Mouse (Mus musculus) ES-Bruce4 (cell line): ENCODE results near the gene Slc9a4. TPM values are rescaled to one million over a fixed set of nuclear protein-coding genes. Genes with fewer than 3 reads are reported as not detected.

Experiments
- H3K27ac ChIP-seq: 2 replicates; pipeline ENCODE4 v1.5.1; 2012; ENCODE audit warnings: low read length, inconsistent platforms; ENCODE audit not compliant: insufficient read depth
- H3K27me3 ChIP-seq: 2 replicates; pipeline ENCODE4 v1.6.1; 2012; ENCODE audit warnings: mild to moderate bottlenecking, low read length, inconsistent platforms; ENCODE audit not compliant: control insufficient read depth, poor library complexity, insufficient read depth, severe bottlenecking
- H3K36me3 ChIP-seq: 2 replicates; pipeline ENCODE4 v1.6.1; 2012; ENCODE audit warnings: inconsistent platforms, mild to moderate bottlenecking, low read length, moderate library complexity; ENCODE audit not compliant: control insufficient read depth, poor library complexity, insufficient read depth, severe bottlenecking
- H3K4me1 ChIP-seq: one replicate; pipeline ENCODE4 v1.8.1; 2011; ENCODE audit warnings: low read length; ENCODE audit not compliant: control insufficient read depth, insufficient read depth
- H3K4me3 ChIP-seq: 2 replicates; pipeline ENCODE4 v1.5.1; 2011; ENCODE audit warnings: low read depth, mild to moderate bottlenecking, low read length
- H3K9ac ChIP-seq: 2 replicates; pipeline ENCODE4 v1.6.1; 2012; ENCODE audit warnings: low read depth, mild to moderate bottlenecking, inconsistent platforms; ENCODE audit not compliant: poor library complexity, severe bottlenecking
- H3K9me3 ChIP-seq: replicated peaks from 2 replicates; pipeline ENCODE4 v1.6.1; 2012; ENCODE audit warnings: mild to moderate bottlenecking, low read length, inconsistent platforms; ENCODE audit not compliant: control insufficient read depth, poor library complexity, insufficient read depth, severe bottlenecking
- CTCF ChIP-seq: IDR thresholded peaks from one replicate; pipeline ENCODE4 v1.8.1; 2011; ENCODE audit warnings: low read depth, low read length
- EP300 ChIP-seq: IDR thresholded peaks from 2 replicates; pipeline ENCODE4 v1.6.1; 2011; ENCODE audit warnings: low read depth, low read length; ENCODE audit not compliant: insufficient read depth
- POLR2A ChIP-seq: IDR thresholded peaks from one replicate; pipeline ENCODE4 v1.8.1; 2011; ENCODE audit warnings: low read length; ENCODE audit not compliant: insufficient read depth
- polyA plus RNA-seq: library from polyadenylated mRNA; stranded (reverse); fragments of >200 nt; gene quantifications from 2 replicates; pipeline ENCODE4 v1.2.4, GENCODE M21; 2011; ENCODE audit warnings: low read depth; ENCODE audit not compliant: missing spikeins, insufficient read depth, insufficient read length

Slc9a4 gene
- polyA plus RNA-seq, 1 experiment = not detected

GRCm38 (mm10) chr1:40626954-40627353 lies 47.1 kb downstream of the Slc9a4 start:
- no peak for TF ChIP-seq EP300
- TF ChIP-seq POLR2A = no peak
- no peak for TF ChIP-seq CTCF
- Histone ChIP-seq H3K4me3 (no peak overlapping the region), H3K27ac (no peak overlapping the region), H3K27me3 (no peaks in the 10 kb centered on the region), H3K9ac (no peak overlapping the region), H3K4me1 (no peaks in the 10 kb centered on the region), H3K36me3 (no peaks in the 10 kb centered on the region), H3K9me3 (no peaks in the 10 kb centered on the region)

DNA sequence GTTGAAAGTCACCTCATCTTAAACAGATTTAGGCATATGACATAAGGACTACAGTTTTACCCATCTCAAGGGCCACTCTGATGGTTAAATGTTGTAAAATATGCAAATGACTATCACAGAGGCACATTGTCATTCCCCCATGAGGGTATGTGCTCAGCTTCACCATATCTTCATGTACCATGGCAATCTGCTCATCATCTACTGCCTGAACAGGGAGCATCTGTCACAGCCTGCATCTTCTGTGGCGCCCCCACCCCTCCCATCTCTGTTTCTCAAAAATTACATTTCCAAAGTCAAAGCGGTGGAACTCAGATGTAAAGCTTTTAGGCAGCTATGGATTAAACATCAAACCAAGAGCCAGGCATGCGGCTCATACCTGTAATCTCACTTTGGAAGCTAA lies 48.6 kb downstream of the Slc9a4 start:
- H3K36me3 ChIP-seq = no peaks in the 10 kb centered on the region
- no peaks in the 10 kb centered on the region for H3K4me1 ChIP-seq
- no peaks in the 10 kb centered on the region for H3K9me3 ChIP-seq
- TF ChIP-seq CTCF (no peak), POLR2A (no peak), EP300 (no peak)
- H3K9ac ChIP-seq = no peak overlapping the region
- H3K27ac ChIP-seq = no peak overlapping the region
- no peak overlapping the region for H3K4me3 ChIP-seq
- H3K27me3 ChIP-seq = no peaks in the 10 kb centered on the region

DNA sequence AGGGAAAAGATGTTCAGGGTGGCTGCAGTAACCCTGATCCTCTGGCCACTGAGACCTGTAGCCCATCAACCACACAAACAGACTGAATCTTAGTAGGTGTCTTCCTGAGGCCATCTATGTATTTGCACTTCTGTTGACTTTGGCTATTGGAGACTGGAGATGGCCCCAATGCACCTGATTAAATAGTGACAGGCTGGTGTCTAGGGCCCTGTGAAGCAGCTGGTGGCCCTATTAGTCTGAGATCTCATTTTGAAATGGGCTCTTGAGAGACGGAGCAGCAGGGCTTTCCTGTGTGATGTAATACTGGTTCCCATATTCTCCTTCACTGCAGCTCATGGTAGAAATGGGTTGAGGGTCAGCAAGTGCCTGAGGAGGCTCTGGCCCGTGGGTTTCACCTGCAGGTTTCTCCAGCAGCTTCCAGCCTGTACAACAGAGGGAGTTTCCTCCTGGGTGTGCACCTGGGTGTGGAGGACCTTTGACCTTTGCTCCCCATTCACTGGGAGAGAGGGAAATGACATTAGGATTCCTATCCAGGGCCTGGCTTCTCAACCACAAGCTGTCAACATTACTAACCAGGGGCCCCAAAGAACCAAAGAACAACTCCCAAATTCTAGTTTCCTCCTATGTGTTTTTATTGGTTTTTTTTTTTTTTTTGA lies 52.7 kb downstream of the Slc9a4 start:
- TF ChIP-seq CTCF = no peak
- TF ChIP-seq POLR2A = no peak
- TF ChIP-seq EP300 = no peak
- no peaks in the 10 kb centered on the region for H3K36me3 ChIP-seq
- no peak overlapping the region for H3K4me3 ChIP-seq
- no peaks in the 10 kb centered on the region for H3K9me3 ChIP-seq
- H3K4me1 ChIP-seq = no peaks in the 10 kb centered on the region
- no peak overlapping the region for H3K27ac ChIP-seq
- H3K9ac ChIP-seq = no peak overlapping the region
- no peaks in the 10 kb centered on the region for H3K27me3 ChIP-seq

- Histone ChIP-seq H3K4me1 (no peaks in the 10 kb centered on the region), H3K9ac (no peak overlapping the region), H3K9me3 (no peaks in the 10 kb centered on the region), H3K27me3 (no peaks in the 10 kb centered on the region), H3K4me3 (no peak overlapping the region), H3K36me3 (no peaks in the 10 kb centered on the region), H3K27ac (no peak overlapping the region)
- no peak for TF ChIP-seq POLR2A
- TF ChIP-seq EP300 = no peak
- no peak for TF ChIP-seq CTCF
These were observed 54.7 kb downstream of the Slc9a4 start for GRCm38 (mm10) chr1:40634608-40635007.

- no peak overlapping the region for H3K27ac ChIP-seq
- TF ChIP-seq EP300 (no peak), CTCF (no peak), POLR2A (no peak)
- no peak overlapping the region for H3K4me3 ChIP-seq
- no peaks in the 10 kb centered on the region for H3K4me1 ChIP-seq
- H3K9ac ChIP-seq = no peak overlapping the region
- no peaks in the 10 kb centered on the region; the same call in 1 of the 2 replicates for H3K9me3 ChIP-seq
- H3K36me3 ChIP-seq = no peaks in the 10 kb centered on the region
- H3K27me3 ChIP-seq = no peaks in the 10 kb centered on the region
These were observed 68.4 kb downstream of the Slc9a4 start for GRCm38 (mm10) chr1:40648234-40648633.

DNA sequence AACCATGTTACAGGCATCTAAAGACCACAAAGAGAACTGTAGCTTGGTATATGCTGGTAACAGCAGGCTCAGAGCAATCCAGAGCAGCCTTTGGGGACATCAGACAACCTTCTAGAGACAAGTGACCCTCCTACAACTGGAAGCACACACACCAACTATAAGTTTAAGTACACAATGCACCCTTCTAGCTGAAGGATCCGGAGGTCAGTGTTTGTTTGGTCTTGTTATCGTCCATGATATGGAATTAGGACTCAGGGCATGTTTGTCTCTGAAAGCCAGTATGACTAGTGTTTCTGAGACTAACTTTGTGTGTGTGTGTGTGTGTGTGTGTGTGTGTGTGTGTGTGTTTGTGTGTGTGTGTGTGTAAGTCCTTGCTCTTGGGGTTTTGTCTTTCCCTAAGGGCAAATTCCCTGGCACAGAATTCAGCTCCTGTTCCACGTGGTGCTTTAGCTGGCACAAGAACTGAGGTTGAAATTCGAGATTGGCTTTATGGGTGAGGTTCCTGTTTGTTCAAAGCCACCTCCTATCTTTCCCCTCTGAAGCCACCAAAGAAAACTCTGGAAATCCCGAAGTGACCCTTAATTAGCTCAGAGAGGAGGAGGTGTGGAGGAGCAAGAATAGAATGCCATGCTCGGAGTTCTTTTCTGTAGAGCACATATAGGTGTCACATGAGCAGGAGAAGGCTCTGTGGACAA lies 71.1 kb downstream of the Slc9a4 start:
- no peak overlapping the region for H3K9ac ChIP-seq
- H3K36me3 ChIP-seq = no peaks in the 10 kb centered on the region
- H3K4me3 ChIP-seq = no peak overlapping the region
- H3K4me1 ChIP-seq = no peaks in the 10 kb centered on the region
- H3K27ac ChIP-seq = no peak overlapping the region
- H3K9me3 ChIP-seq = no peaks in the 10 kb centered on the region; the same call in 1 of the 2 replicates
- H3K27me3 ChIP-seq = no peaks in the 10 kb centered on the region; the same call in 1 of the 2 replicates
- TF ChIP-seq EP300 (no peak), POLR2A (no peak), CTCF (no peak)
